Mouse (Mus musculus) right cerebral cortex, postnatal 25 days (tissue): ENCODE measurements at regions not wholly inside any gene's neighbourhood (a gene's known extent, or its start where the extent isn't known, plus 50 kb on each side); places are given as distances from the start of the nearest gene placed in this dataset.

ENCODE experiments used
- DNase-seq: peaks from one replicate; pipeline ENCODE4 v3.0.0; 2022

GRCm38 (mm10) chr15:27303856-27304255 lies 162.6 kb upstream of the Ank start:
- DNase-seq: no peak

GRCm38 (mm10) chr15:27304256-27304655 lies 162.2 kb upstream of the Ank start:
- DNase-seq: no peak

GRCm38 (mm10) chr15:27305035-27305434 lies 161.4 kb upstream of the Ank start:
- DNase-seq: no peak

GRCm38 (mm10) chr15:27308639-27309038 lies 157.8 kb upstream of the Ank start:
- DNase-seq: no peak

- DNase-seq: no peak
These were observed 150.3 kb upstream of the Ank start for GRCm38 (mm10) chr15:27315964-27316745.

GRCm38 (mm10) chr15:27316746-27317129 lies 149.7 kb upstream of the Ank start:
- DNase-seq: no peak

GRCm38 (mm10) chr15:27321915-27322665 lies 144.4 kb upstream of the Ank start:
- peak; percentile 69 for DNase-seq

GRCm38 (mm10) chr15:27325847-27326548 lies 140.5 kb upstream of the Ank start:
- peak; percentile 67 for DNase-seq

- DNase-seq: no peak
These were observed 140.0 kb upstream of the Ank start for GRCm38 (mm10) chr15:27326549-27326876.

- no peak for DNase-seq
These were observed 138.7 kb upstream of the Ank start for GRCm38 (mm10) chr15:27327744-27328143.

GRCm38 (mm10) chr15:27328441-27328840 lies 138.0 kb upstream of the Ank start:
- no peak for DNase-seq

- no peak for DNase-seq
These were observed 126.4 kb upstream of the Ank start for GRCm38 (mm10) chr15:27340070-27340469.

GRCm38 (mm10) chr15:27341518-27341976 lies 124.9 kb upstream of the Ank start:
- DNase-seq: no peak

GRCm38 (mm10) chr15:27358441-27358840 lies 108.0 kb upstream of the Ank start:
- peak; percentile 13 for DNase-seq

- no peak for DNase-seq
These were observed 107.2 kb upstream of the Ank start for GRCm38 (mm10) chr15:27359271-27359670.

- DNase-seq: no peak
These were observed 92.0 kb upstream of the Ank start for GRCm38 (mm10) chr15:27374517-27374916.

- no peak for DNase-seq
These were observed 87.8 kb upstream of the Ank start for GRCm38 (mm10) chr15:27378601-27379094.

- DNase-seq: no peak
These were observed 86.0 kb upstream of the Ank start for GRCm38 (mm10) chr15:27380436-27380945.

- DNase-seq: no peak
These were observed 84.9 kb upstream of the Ank start for GRCm38 (mm10) chr15:27381565-27381964.

GRCm38 (mm10) chr15:27390567-27390966 lies 75.9 kb upstream of the Ank start:
- no peak for DNase-seq

GRCm38 (mm10) chr15:27405721-27406161 lies 60.7 kb upstream of the Ank start:
- peak; percentile 46 for DNase-seq

- no peak for DNase-seq
These were observed 56.6 kb upstream of the Ank start for GRCm38 (mm10) chr15:27409856-27410255.

- DNase-seq: no peak
These were observed 54.2 kb upstream of the Ank start for GRCm38 (mm10) chr15:27412304-27412703.
